Mouse (Mus musculus): ENCODE results near the gene Mthfd1.
A peak's percentile ranks its signal among the peaks of the same experiment; 100 is the strongest.
"Not testable (repeated sequence)": the region's sequence is repeated elsewhere in the genome, so short reads cannot be mapped to it uniquely, and the experiment has no call there.

The Mthfd1 gene

DNA sequence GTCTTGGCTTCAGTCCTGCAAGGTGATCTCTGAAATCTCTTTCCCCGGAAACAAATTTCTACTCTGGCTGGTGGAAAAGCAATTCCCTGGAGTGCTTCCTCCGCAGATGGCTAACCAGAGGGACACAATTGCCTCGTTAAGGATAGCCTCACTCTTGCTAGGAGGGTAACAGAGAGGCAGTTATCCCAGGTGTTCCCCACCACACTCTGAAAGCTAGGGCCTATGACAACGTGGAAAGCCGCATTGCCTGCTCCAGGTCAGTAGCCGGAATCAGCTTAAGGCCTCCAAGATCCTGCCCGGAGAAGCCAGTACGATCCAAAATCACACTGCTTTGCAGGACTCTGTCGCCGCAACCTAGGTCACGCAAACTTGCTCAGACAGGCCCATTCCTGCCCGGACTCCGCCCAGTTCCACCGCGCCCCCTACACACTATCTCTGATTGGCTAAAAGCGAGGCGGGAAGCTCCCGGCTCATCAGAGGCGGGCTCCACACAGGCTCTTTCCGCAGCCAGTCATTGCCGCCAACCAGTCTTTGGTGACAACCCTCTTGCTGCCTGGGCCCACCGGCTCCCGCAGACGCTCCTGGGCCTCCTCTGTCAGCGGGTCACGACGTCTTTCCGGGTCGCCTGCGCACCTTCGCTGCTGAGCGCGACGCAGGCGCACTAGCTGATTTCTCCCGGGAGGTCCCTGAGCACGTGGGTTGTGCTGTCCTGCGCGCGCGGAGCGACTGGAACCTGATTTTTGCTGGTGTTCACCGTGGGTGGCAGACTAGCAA, at the start of gene Mthfd1:
Gene Mthfd1 (plus strand): TSS at position 574 of the 774 bp plus-strand sequence.
- peak; percentile 92 for DNase-seq (ENCODE audit: low spot score)

DNA sequence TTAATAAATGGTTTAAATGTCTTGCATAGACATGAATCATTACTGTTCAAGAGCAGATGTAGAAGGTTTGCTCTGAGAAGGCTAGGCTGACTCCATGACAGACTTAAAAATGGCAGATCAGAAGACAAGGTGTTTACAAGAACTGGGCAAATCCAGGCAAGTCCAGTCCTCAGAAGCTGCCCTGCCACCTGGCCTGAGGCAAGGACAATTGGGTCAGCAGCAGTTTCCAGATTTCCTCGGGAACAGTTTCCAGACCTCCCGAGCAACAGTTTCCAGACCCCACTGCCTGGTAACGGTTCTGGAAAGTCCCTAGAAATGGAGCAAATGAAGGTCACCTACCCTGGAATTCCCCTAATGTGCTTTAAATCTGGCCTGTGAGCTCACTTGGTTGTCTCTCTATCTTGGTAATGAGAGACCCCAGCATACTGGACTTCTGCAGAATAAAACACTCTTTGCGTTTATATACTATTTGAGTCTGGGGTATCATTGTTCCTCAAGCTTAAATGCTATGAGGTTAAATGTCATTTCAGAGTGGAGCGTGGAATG, 45.6 kb upstream of the Mthfd1 start:
- DNase-seq (ENCODE audit: low spot score), result no peak

DNA sequence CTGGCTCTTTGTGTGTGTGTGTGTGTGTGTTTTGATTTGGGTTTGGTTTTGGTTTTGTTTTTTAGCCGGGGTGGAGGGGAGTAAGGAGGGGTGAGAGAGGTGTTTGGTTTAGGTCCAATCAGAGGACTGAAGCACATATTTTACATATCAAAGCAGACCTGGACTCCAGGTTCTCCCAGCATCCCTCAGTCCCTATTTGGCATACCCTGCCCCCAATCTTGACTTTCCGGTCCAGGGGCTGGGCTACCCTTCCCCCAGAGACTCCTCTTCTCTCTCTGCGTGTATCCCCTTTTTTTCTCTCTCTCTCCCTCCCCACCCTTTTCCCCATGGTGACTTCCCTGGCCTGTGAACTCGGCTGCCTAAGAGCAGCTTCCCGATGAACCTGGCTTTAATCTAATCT, 40.0 kb upstream of the Mthfd1 start:
- DNase-seq (ENCODE audit: low spot score), result no peak

DNA sequence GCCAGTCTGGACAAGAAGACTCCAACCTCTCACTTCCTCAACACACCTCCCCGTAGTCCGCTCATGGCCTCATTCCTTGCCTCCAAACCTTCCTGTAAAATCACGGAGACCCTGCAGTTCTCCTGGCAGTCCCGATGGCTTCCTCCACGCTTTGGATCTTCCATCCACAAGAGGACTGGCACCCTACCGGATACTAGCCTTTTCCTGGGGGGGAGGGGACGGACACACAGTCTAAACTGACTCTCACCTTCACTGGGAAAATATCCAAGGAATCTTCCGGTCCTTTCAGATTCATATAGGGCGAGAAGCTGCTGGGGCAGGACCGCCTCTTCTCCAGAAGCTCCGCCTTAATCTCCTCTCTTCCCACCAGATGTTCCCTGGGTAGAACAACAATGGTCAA, 38.4 kb upstream of the Mthfd1 start:
- DNase-seq (ENCODE audit: low spot score), result no peak

DNA sequence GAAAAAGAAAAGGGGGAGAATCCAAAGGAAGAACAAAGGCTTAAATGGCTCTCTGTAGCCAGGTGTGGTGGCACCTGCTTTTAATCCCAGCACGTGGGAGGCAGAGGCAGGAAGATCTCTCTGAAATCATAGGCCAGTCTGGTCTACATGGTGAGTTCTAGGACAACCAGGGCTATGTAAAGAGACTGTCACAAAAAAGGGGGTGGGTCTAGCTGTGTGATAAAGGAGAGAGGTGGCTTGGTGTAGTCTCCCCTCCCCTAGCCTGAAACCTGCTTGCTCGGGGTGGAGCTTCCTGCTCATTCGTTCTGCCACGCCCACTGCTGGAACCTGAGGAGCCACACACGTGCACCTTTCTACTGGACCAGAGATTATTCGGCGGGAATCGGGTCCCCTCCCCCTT, 33.0 kb upstream of the Mthfd1 start:
- not testable (repeated sequence) for DNase-seq (ENCODE audit: low spot score)

DNA sequence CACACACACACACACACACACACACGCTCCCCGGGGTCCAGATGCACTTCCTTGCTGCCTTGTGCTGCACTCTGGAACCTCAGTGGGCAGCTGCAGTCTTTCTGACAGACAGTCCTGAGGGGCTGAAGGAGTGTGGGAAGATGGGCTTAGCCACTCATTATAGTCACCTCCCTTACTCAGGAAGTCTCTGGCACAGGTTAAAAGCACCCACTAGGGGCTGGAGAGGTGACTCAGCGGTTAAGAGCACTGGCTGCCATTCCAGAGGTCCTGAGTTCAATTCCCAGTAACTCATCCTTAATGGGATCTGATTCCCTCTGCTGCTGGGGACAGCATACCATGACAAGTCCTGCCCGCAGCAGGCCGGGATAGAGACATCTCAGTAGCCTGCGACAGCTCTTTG, 24.5 kb upstream of the Mthfd1 start:
- DNase-seq (ENCODE audit: low spot score), result no peak

DNA sequence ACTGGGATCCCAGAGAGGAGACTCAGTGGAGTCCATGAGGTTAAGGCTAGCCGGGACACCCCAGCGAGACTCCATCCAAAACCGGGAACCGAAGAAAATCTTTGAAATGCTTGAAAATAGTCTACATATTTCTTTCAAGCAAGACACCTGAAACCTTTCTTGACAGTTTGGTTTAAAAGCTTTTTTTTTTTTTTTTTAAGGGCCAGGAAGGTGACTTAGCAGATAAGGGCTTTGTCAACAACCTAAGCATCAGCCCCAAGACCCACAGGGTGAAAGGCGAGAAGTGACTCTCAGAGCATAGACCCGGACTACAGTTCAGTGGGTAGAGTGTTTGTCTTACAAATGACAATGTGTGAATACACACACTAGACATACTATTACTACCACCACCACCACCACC, 19.8 kb upstream of the Mthfd1 start:
- no peak for DNase-seq (ENCODE audit: low spot score)

DNA sequence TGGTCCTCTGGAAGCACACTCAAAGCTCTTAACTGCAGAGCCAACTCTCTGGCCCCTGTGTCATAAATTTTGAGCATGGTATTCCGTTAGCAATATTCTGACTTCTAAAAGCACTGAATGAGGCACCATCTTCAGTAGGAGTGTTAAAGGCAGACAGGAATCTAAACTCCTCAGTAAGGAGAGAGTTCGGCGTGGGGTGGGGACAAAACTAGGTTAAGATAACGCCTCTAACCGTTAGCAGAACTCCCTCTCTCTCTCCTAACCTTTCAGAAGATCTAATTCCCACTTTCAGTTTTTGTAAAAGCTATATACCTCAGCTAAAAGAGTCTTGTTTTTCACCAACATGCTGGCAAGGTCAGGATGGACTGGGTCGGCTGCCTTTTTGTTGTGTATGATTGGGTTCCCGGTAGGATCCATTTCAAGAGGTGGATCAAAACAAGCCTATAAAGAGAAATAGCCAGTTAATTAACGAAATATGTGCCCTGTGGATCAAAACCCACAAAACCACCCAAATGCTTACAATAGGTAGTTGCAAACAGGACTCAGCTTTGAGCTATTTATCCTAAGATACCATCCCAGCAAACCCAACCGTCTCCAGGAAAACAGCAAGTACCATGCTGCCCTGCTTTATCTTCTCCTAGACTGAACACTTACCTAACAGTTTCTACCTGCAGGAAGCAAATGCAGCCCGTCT, 15.8 kb upstream of the Mthfd1 start:
- DNase-seq (ENCODE audit: low spot score), result no peak

DNA sequence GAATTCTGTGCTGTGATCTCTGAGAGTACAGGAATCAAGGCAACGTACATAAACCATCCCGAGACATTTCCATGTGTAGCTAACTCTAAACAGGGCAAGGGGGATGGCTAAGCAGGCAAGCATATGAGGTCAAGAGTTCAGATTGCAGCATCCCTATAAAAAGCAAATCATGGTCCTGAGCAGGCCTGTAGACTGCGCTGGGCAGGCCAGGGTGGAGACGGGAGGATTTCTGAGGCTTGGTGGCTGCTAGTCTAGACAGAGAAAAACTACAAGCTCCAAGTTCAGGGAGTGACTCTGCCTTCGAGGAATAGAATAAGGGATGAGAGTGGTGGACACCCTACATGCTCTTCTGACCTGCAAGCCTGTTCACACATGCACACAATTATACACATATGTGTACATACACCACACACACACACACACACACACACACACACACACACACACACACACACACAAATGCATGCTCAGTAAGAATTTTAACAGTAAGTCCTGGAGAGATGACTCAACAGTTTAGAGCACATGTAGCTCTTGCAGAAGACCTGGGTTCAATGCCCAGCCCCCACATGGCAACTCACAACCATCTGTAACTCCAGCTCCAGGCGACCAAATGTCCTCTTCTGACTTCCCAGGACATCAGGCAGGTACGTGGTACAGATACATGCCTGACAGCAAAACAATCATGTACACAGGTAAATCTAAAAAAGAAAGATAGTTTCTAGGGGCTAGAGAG, 15.1 kb upstream of the Mthfd1 start:
- DNase-seq (ENCODE audit: low spot score), result no peak

DNA sequence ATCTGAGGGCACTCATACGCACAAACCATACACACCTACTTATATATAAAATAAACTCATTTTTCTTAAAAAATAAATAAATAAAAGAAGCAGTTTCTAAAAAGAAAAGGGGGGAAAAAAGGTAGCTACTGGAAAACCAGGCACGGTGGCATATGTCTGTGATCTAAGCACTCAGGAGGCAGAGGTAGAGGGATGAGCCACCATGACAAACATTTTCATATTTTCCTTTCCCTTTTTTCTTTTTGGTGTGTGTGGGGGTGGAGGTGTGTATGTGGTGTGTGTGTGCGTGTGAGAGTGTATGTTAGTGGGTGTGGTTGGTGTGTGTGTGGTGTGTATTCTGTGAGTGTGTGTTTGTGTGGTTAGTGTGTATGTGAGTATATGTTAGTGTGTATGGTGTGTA, 14.4 kb upstream of the Mthfd1 start:
- DNase-seq (ENCODE audit: low spot score), result no peak

DNA sequence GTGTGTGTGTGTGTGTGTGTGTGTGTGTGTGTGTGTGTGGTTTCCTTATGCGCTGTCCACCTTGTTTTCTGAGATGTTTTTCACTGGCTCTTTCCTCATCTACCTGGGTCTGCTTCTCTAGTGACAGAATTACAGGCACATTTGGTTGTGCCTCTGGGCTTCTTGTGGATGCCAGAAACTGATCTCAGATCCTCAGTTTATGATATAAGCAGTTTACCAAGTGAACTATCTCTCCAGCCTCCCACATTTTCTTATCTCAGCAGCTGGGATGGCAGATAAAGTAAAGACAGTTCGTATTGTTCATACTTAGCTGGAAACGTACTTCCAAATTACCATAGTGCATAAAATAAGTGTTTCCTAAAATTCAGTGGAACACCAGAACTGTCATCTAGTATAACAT, 14.0 kb upstream of the Mthfd1 start:
- no peak for DNase-seq (ENCODE audit: low spot score)

DNA sequence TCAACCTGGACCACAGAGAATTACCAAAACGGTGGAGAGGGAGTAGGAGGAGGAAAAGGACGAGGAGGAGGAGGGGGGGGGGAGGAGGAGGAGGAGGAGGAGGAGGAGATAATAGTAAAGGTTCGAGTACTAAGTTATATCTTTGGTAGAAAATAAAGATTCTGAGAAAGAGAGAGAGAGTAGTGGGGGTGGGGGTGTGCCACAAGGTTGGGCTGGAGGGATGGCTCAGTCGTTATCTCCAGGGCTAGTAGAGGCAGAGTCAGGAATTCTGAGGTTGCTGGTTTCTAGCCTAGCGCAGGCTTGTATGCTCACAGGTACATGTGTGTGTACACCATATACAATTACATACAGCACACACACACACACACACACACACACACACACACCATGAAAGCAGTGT, 13.3 kb upstream of the Mthfd1 start:
- DNase-seq (ENCODE audit: low spot score), result no peak

DNA sequence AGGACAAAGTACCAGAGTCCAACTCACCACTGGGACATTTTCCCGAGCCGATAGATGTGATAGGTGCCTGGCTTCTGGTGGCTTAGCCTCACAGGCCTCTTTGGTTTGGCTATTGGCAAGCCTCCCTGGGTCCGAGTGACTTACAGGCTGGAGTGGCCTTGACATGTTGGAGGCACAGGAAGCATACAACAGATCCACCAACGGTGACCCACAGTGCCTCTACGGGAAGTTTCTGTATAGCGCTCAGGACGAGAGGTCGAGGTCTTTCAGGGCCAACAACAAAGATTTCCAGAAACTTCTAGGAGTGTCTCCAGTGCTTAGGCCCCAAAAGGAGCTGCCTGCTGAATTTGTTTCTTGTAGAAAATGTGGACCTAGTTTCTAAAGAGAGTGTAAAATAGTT, 10.1 kb upstream of the Mthfd1 start:
- DNase-seq (ENCODE audit: low spot score), result no peak

DNA sequence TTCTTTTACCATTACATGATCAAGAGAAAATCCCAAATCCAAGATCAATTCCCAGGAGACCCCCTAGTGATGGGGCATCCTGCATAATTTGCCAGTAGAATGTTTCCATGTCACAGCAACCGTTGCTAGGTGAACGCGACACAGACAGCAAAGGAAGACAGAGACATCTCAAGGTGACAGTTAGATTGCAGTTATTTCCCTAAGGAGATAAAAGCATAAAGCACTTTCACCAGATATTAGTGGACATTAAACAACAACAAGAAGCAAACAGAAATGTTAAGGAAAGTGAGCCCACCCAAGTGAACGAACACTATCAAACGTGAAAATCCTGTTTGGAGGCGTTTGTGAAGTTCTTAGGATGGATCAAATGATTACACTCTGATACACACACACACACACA, 8.5 kb upstream of the Mthfd1 start, which contains the start of gene Tex21:
Gene Tex21 (minus strand): TSS at position 101 of the 400 bp plus-strand sequence.
- DNase-seq (ENCODE audit: low spot score), result no peak

DNA sequence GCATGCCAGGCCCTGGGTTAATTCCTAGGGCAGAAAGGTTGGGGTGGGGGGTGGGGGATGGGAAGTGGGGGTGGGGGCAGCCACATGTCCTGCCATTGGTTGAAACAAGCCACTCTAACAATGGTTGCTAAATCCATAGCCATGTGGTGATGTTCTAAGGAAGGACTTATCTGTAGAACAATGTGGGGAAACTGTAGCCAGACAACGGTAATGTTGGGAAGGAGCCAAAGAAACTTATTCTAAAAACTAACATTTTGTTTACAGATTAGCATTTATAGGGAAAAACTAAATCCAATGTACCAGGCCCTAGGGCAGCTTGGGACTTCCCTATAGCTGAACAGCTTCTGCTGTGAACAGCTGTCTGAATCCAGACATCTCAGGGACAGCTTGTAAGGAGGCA, 2.0 kb upstream of the Mthfd1 start:
- DNase-seq (ENCODE audit: low spot score), result no peak

DNA sequence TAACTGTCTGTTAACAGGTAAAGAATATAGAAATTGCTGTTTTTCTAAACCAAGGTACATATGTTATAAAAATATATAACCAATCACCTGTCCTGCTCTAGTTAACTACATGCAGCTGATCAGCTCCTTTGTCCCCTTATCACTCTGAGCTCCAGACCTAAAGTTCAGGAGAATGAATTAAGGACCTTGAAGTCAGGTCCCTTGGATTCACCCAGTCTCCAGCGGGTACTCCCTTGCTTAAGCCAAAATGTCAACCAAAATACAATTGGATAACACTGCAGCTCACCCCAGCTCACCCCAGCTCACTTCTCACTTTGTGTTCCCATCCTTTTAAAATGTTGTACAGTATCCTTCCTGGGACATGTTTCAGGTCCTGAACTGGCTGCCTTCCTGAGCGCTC, 1.5 kb upstream of the Mthfd1 start:
- no peak for DNase-seq (ENCODE audit: low spot score)

DNA sequence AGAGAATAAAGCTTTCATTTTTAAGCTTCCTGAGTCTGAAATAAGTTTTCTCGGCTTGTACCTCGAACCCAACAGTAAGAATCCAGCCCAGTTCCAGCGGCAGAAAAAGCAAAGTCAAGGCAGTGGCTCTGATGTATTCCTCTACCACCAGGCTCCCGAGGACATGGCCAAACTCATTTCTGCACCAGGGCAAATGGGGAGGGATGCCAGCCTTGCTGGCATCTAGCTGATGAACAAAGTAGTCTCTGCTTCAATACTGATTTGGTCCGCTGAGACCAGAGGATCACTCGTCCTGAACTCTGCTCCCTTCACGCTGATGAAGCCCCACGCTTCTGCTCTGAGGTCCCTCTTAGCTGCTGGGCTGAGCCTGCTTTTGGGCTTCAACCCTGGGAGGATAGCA, 1.1 kb upstream of the Mthfd1 start:
- DNase-seq (ENCODE audit: low spot score), result no peak

DNA sequence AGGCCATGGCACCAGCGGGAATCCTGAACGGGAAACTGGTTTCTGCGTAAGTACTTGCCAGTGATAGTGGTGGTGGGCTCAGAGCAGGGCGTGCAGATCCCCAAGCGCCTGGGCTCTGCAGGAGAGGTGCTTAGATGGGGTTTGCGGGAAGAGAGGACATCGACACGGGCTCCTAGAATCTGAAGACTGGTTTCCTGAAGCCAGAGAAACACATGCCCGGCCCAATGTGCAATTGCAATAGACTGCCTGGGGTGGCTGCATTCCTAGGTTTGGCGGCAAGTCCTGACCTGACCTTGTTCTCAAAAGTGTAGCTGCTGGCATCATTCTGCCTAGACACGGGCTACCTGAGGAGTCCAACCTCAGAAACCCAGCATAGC, 389 bp downstream of the Mthfd1 start:
- peak; percentile 50 for DNase-seq (ENCODE audit: low spot score)

DNA sequence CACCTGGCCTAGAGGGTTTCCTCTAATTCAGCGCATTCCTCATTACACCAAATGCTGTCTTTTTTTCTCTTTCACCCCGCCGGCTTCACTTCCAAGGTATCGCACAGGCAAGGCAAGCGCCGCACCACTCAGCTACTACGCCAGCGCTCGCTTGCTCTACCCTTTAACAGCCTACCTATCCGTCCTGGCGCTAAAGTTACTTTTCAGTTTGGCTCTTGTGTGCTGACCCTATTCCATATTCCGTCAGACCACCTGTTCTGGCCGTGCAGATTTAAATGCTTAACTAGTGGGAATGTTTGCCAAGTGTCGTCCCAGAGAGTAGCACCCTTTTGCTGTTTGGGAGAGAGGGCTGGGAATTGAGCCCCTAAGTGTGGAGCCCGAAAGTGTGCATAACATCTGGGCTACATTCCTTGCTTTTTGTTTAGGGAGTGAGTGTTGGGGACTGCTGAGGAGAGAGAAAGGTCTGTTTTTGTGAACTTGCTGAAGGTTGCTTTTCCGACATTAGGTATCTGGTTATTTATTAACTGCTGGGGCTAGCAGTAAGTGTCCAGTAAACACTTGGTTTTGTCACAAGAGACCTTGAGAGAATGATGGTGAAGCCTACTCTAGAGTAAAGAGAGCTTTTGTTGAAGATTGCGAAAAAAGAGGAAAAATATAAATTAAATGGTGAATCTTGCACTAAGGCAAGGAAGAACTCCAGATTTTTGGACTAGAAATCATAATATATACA, 1.2 kb downstream of the Mthfd1 start:
- no peak for DNase-seq (ENCODE audit: low spot score)

DNA sequence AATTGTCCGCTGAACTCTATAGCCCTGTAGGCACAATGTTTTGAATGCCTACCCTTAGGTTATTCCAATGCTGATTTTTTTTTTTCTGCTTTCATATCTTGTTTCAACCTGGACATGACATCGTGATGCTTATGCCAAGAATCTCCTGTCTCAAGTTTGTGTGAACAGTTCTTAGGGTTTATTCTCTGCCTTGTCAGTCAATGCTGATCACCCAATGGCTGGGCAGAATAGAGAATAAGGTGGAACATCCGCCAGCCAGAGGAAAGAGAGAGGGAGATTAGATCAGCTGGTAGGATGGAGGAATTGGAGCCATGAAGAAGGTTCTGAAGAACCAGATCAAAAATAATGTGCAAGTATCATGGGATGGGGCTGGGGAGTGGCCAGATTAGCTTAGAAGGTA, 5.6 kb downstream of the Mthfd1 start:
- DNase-seq (ENCODE audit: low spot score), result no peak

DNA sequence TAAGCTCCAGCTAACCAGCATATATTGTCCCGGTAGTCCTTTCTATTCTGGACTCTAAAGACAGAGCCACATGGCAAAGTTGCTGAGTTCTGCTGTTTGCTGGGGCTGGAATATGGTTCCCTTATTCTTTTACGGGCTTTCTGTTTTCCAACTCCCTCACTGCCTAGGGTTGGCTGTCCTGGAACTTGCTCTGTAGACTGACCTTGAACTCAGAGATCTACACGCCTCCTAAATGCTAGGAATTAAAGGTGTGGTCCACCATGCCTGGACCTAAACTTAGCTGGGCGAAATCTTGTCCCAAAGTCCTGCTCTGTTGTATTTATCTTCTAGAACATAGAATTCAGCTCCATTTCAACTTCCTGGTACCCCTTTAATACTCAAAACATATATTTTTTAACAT, 6.5 kb downstream of the Mthfd1 start:
- DNase-seq (ENCODE audit: low spot score), result no peak

DNA sequence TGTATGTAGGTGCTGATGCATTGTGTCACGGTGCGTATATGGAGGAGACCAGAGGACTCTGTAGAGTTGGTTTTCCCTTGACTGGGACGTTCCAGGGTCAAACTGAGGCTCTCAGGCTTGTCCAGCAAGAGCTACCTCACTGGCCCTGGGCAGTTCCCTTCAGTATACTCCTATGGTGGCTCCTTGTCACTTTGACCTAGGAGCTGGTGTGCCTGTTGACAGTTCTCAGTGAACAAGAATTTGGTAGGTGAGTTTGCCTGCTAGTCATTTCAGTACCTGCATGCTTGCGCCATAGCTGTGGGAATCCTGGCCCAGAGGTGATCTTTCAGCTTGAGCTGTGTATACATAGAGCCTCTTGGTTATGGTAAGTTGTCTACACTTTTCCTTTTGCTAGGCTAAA, 7.8 kb downstream of the Mthfd1 start:
- no peak for DNase-seq (ENCODE audit: low spot score)

Measured in testis, postnatal 10 days (tissue).